Mouse (Mus musculus) CD4-positive, CD25-positive, alpha-beta regulatory T cell, adult 2 months (primary cell): ENCODE measurements around the gene Akip1.

Source experiments
- DNase-seq: peaks from one replicate; pipeline ENCODE4 v3.0.0-alpha.2; 2012; ENCODE audit warnings: low read depth, low spot score

Akip1 gene

GRCm38 (mm10) chr7:109703190-109704015, at the start of gene Akip1, which contains the start of gene St5:
Gene Akip1, plus strand, starts transcription at chr7:109703690.
Gene St5, minus strand, starts transcription at chr7:109703605.
- DNase-seq: peak; percentile 97

- no peak for DNase-seq
Measured at GRCm38 (mm10) chr7:109654871-109655270, 48.6 kb upstream of the Akip1 start.

- no peak for DNase-seq
Measured at GRCm38 (mm10) chr7:109657884-109658283, 45.6 kb upstream of the Akip1 start.

GRCm38 (mm10) chr7:109659278-109659677, 44.2 kb upstream of the Akip1 start:
- DNase-seq: no peak

- DNase-seq: no peak
Measured at GRCm38 (mm10) chr7:109662626-109663025, 40.9 kb upstream of the Akip1 start.

- no peak for DNase-seq
Measured at GRCm38 (mm10) chr7:109666664-109667063, 36.8 kb upstream of the Akip1 start.

- DNase-seq: no peak
Measured at GRCm38 (mm10) chr7:109669426-109670170, 33.9 kb upstream of the Akip1 start.

GRCm38 (mm10) chr7:109671581-109672471, 31.7 kb upstream of the Akip1 start:
- peak; percentile 5 for DNase-seq

GRCm38 (mm10) chr7:109674944-109675628, 28.4 kb upstream of the Akip1 start:
- DNase-seq: no peak

- no peak for DNase-seq
Measured at GRCm38 (mm10) chr7:109680284-109680683, 23.2 kb upstream of the Akip1 start.

- DNase-seq: no peak
Measured at GRCm38 (mm10) chr7:109680879-109681278, 22.6 kb upstream of the Akip1 start.

- no peak for DNase-seq
Measured at GRCm38 (mm10) chr7:109686585-109687128, 16.8 kb upstream of the Akip1 start.

- no peak for DNase-seq
Measured at GRCm38 (mm10) chr7:109690101-109690500, 13.4 kb upstream of the Akip1 start.

- DNase-seq: no peak
Measured at GRCm38 (mm10) chr7:109690961-109691360, 12.5 kb upstream of the Akip1 start.

GRCm38 (mm10) chr7:109694576-109695338, 8.7 kb upstream of the Akip1 start:
- DNase-seq: no peak

GRCm38 (mm10) chr7:109695339-109695726, 8.2 kb upstream of the Akip1 start:
- DNase-seq: no peak

- DNase-seq: peak; percentile 22
Measured at GRCm38 (mm10) chr7:109700213-109700612, 3.3 kb upstream of the Akip1 start.

- no peak for DNase-seq
Measured at GRCm38 (mm10) chr7:109702721-109703120, 769 bp upstream of the Akip1 start.

- no peak for DNase-seq
Measured at GRCm38 (mm10) chr7:109704016-109704377, 507 bp downstream of the Akip1 start.

GRCm38 (mm10) chr7:109704461-109704860, 971 bp downstream of the Akip1 start:
- no peak for DNase-seq
